Mouse (Mus musculus): Measurements from ENCODE around the gene Vdac1. TPM values are rescaled to one million over a fixed set of nuclear protein-coding genes. Genes with fewer than 3 reads are reported as not detected.
"Not testable (repeated sequence)": the region's sequence is repeated elsewhere in the genome, so short reads cannot be mapped to it uniquely, and the experiment has no call there.

Vdac1 gene
- polyA plus RNA-seq, 1 experiment: 64.8 TPM

DNA sequence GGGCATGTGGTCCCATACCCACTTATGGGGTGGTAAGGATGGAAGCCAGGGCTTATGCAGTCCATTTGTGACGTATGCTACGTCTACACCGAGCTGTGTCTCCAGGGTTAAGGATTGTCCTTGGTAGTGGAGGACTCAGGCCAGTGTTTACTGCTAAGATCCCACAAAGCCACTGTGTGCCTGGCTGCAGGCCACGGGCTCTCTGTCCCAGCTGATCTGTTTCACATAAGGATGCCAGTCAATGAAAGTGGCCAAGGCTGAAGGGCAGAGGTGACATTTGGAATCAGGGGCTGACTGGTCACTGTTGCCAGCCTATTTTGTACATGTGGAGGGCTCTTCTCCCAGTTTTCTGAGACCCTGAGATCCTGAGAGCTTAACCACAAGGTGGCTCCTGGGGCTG lies 16.9 kb downstream of the Vdac1 start:
- no peak for DNase-seq
- WGBS: 96% methylated on average over 4 of the region's 4 CpGs
- Histone ChIP-seq H3K4me3 (ENCODE audit: control insufficient read depth, insufficient read depth, low read length) (no peak overlapping the region), H3K27me3 (ENCODE audit: control insufficient read depth, insufficient read depth, low read length) (no peaks in the 10 kb centered on the region), H3K4me1 (replicated peaks; ENCODE audit: control insufficient read depth, insufficient read depth, low read length) (no peaks in the 10 kb centered on the region; the same call in 1 of the 2 replicates), H3K36me3 (ENCODE audit: control insufficient read depth, insufficient read depth, low read length) (peaks cover 48% of the 10 kb centered on the region), H3K27ac (ENCODE audit: control insufficient read depth, insufficient read depth, low read length) (no peak overlapping the region)
- TF ChIP-seq CTCF (IDR thresholded peaks at IDR 0.05; ENCODE audit: borderline replicate concordance, control insufficient read depth, extremely low read depth, insufficient read depth, low read length, poor library complexity) (no peak), POLR2A (IDR thresholded peaks at IDR 0.05; ENCODE audit: control insufficient read depth, extremely low read depth, insufficient read depth, low read length, poor library complexity) (no peak)

DNA sequence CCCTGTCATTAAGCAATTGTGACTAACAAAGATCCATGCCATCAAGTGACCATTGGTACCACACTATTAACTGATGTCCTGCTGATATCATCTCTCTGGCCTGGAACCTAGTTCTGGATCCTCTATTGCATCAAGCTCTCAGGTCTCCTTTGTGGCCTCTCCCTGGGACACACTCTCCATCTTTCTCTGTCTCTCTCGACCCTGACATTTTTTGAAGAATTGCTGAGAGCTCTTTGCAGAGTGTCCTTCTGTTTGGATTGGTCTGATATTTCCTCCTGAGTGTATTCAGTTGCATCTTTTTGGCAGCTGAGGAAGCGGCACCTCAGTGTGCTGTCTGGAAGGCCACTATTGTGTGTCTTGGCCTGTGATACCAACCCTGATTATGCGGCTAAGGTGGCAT lies 18.6 kb downstream of the Vdac1 start:
- DNase-seq: no peak
- peaks cover 57% of the 10 kb centered on the region for H3K36me3 ChIP-seq (ENCODE audit: control insufficient read depth, insufficient read depth, low read length)
- WGBS: over 99% methylated on average over 3 of the region's 3 CpGs
- TF ChIP-seq CTCF (IDR thresholded peaks at IDR 0.05; ENCODE audit: borderline replicate concordance, control insufficient read depth, extremely low read depth, insufficient read depth, low read length, poor library complexity) (no peak), POLR2A (IDR thresholded peaks at IDR 0.05; ENCODE audit: control insufficient read depth, extremely low read depth, insufficient read depth, low read length, poor library complexity) (no peak)
- H3K27me3 ChIP-seq (ENCODE audit: control insufficient read depth, insufficient read depth, low read length): no peaks in the 10 kb centered on the region
- no peak overlapping the region for H3K4me3 ChIP-seq (ENCODE audit: control insufficient read depth, insufficient read depth, low read length)
- no peak overlapping the region for H3K27ac ChIP-seq (ENCODE audit: control insufficient read depth, insufficient read depth, low read length)
- H3K4me1 ChIP-seq (replicated peaks; ENCODE audit: control insufficient read depth, insufficient read depth, low read length): no peaks in the 10 kb centered on the region

DNA sequence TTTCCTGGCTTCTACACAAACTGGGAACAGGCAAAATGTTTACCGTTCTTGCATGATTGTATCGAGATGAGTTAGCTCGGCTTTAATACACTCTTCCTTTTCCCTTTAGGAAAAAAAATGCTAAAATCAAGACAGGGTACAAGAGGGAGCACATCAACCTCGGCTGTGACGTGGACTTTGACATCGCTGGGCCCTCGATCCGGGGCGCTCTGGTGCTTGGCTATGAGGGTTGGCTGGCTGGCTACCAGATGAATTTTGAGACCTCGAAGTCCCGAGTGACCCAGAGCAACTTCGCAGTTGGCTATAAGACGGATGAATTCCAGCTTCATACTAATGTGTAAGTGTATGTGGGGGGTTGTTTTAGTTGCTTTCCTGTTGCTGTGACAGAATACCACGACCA lies 23.1 kb downstream of the Vdac1 start:
- 97% methylated on average over 14 of the region's 14 CpGs for WGBS
- H3K4me1 ChIP-seq (replicated peaks; ENCODE audit: control insufficient read depth, insufficient read depth, low read length): no peaks in the 10 kb centered on the region
- TF ChIP-seq CTCF (IDR thresholded peaks at IDR 0.05; ENCODE audit: borderline replicate concordance, control insufficient read depth, extremely low read depth, insufficient read depth, low read length, poor library complexity): no peak
- no peak for TF ChIP-seq POLR2A (IDR thresholded peaks at IDR 0.05; ENCODE audit: control insufficient read depth, extremely low read depth, insufficient read depth, low read length, poor library complexity)
- H3K4me3 ChIP-seq (ENCODE audit: control insufficient read depth, insufficient read depth, low read length): no peak overlapping the region
- DNase-seq: no peak
- H3K27ac ChIP-seq (ENCODE audit: control insufficient read depth, insufficient read depth, low read length): no peak overlapping the region
- no peaks in the 10 kb centered on the region for H3K27me3 ChIP-seq (ENCODE audit: control insufficient read depth, insufficient read depth, low read length)
- H3K36me3 ChIP-seq (ENCODE audit: control insufficient read depth, insufficient read depth, low read length): peaks cover 62% of the 10 kb centered on the region

DNA sequence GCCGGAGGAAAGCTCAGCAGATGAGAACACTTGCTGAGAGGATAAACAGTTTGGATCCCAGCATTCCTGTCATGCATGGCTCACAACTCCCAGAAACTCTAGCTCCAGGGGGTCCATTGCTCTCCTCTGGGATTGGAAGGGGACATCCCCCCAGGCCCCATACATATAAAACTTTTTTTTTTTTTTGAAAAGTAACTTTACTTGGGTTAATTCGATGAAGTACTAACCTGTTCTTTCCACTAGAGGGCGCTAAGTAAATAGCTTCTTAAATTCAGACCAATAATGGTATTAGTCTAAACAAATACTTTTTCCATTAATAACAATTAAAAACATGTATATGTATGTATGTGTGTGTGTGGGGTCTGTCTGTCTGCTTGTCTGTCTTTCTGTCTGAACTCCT lies 24.0 kb downstream of the Vdac1 start:
- TF ChIP-seq CTCF (IDR thresholded peaks at IDR 0.05; ENCODE audit: borderline replicate concordance, control insufficient read depth, extremely low read depth, insufficient read depth, low read length, poor library complexity) (no peak), POLR2A (IDR thresholded peaks at IDR 0.05; ENCODE audit: control insufficient read depth, extremely low read depth, insufficient read depth, low read length, poor library complexity) (no peak)
- no peaks in the 10 kb centered on the region for H3K4me1 ChIP-seq (replicated peaks; ENCODE audit: control insufficient read depth, insufficient read depth, low read length)
- no peak for DNase-seq
- H3K27me3 ChIP-seq (ENCODE audit: control insufficient read depth, insufficient read depth, low read length): no peaks in the 10 kb centered on the region
- WGBS: 51% methylated on average over 3 of the region's 3 CpGs
- H3K4me3 ChIP-seq (ENCODE audit: control insufficient read depth, insufficient read depth, low read length): no peak overlapping the region
- no peak overlapping the region for H3K27ac ChIP-seq (ENCODE audit: control insufficient read depth, insufficient read depth, low read length)
- peaks cover 53% of the 10 kb centered on the region for H3K36me3 ChIP-seq (ENCODE audit: control insufficient read depth, insufficient read depth, low read length)

DNA sequence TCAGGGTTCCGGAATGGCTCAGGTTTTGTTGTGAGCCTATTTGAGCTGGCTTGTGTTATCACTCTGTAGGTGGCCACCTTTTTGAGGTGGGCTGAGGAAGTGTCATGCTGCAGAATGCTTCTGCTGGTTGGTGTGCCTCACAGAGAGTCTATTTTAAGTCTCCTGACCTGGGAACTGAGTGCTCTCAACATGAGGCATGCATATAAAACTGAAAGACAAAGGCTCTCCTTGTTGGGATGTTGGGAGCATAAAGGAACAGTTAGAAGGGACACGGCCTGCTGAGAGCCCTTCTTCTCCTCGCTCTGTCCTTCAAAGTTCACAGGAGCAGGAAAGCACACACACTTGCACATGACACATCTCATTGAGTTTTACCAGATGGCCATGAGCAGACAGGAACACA lies 26.2 kb downstream of the Vdac1 start:
- no peaks in the 10 kb centered on the region for H3K4me1 ChIP-seq (replicated peaks; ENCODE audit: control insufficient read depth, insufficient read depth, low read length)
- peaks cover 49% of the 10 kb centered on the region for H3K36me3 ChIP-seq (ENCODE audit: control insufficient read depth, insufficient read depth, low read length)
- H3K4me3 ChIP-seq (ENCODE audit: control insufficient read depth, insufficient read depth, low read length): no peak overlapping the region
- no peak for DNase-seq
- TF ChIP-seq POLR2A (IDR thresholded peaks at IDR 0.05; ENCODE audit: control insufficient read depth, extremely low read depth, insufficient read depth, low read length, poor library complexity): no peak
- no peak for TF ChIP-seq CTCF (IDR thresholded peaks at IDR 0.05; ENCODE audit: borderline replicate concordance, control insufficient read depth, extremely low read depth, insufficient read depth, low read length, poor library complexity)
- no peaks in the 10 kb centered on the region for H3K27me3 ChIP-seq (ENCODE audit: control insufficient read depth, insufficient read depth, low read length)
- no peak overlapping the region for H3K27ac ChIP-seq (ENCODE audit: control insufficient read depth, insufficient read depth, low read length)
- 95% methylated on average over 3 of the region's 3 CpGs for WGBS

DNA sequence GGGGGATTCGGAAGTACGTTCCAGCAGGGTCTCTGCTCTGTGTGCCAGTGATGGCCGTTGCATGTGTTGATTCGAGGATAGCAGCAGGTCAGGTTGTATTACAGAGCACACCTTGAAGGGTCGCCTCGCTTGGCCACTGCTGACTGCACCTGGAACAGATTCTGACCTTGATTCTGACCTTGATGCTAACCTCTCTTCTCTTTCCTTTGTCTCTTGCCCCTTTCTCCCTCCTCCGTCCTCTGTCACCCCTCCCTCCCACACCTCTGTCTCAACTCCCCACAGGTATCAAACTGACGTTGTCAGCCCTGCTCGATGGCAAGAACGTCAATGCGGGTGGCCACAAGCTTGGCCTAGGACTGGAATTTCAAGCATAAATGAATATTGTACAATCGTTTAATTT lies 27.5 kb downstream of the Vdac1 start:
- H3K27me3 ChIP-seq (ENCODE audit: control insufficient read depth, insufficient read depth, low read length): no peaks in the 10 kb centered on the region
- H3K4me3 ChIP-seq (ENCODE audit: control insufficient read depth, insufficient read depth, low read length): no peak overlapping the region
- H3K36me3 ChIP-seq (ENCODE audit: control insufficient read depth, insufficient read depth, low read length): peaks cover 49% of the 10 kb centered on the region
- no peak overlapping the region for H3K27ac ChIP-seq (ENCODE audit: control insufficient read depth, insufficient read depth, low read length)
- H3K4me1 ChIP-seq (replicated peaks; ENCODE audit: control insufficient read depth, insufficient read depth, low read length): no peaks in the 10 kb centered on the region
- WGBS: 98% methylated on average over 12 of the region's 12 CpGs
- no peak for TF ChIP-seq POLR2A (IDR thresholded peaks at IDR 0.05; ENCODE audit: control insufficient read depth, extremely low read depth, insufficient read depth, low read length, poor library complexity)
- no peak for TF ChIP-seq CTCF (IDR thresholded peaks at IDR 0.05; ENCODE audit: borderline replicate concordance, control insufficient read depth, extremely low read depth, insufficient read depth, low read length, poor library complexity)
- no peak for DNase-seq

DNA sequence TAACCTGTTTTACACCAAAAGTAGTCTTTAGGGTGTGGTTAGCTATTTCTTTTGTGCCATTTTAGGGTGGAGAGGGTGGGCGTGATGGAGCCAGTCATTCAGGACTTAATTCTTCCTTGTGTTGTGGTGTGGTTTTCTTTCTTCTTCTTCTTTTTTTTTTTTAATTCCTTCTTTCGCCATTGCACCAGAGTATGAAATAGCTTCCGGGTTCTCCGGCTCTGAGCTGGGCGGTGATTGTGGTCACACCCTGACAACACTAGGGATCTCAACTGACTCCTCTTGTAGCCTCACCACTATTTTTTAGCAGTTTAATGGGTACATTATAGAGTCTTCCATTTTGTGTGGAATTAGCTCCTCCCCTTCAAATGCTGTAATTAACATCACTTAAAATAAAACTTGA lies 28.3 kb downstream of the Vdac1 start:
- H3K27me3 ChIP-seq (ENCODE audit: control insufficient read depth, insufficient read depth, low read length); H3K27ac ChIP-seq (ENCODE audit: control insufficient read depth, insufficient read depth, low read length); H3K4me3 ChIP-seq (ENCODE audit: control insufficient read depth, insufficient read depth, low read length); DNase-seq; H3K4me1 ChIP-seq (replicated peaks; ENCODE audit: control insufficient read depth, insufficient read depth, low read length): not testable (repeated sequence)
- H3K36me3 ChIP-seq (ENCODE audit: control insufficient read depth, insufficient read depth, low read length): peaks cover 43% of the 10 kb centered on the region
- 84% methylated on average over 5 of the region's 5 CpGs for WGBS
